13 mouse cellular contexts compared by ENCODE assay signal in the genomic region with DNA sequence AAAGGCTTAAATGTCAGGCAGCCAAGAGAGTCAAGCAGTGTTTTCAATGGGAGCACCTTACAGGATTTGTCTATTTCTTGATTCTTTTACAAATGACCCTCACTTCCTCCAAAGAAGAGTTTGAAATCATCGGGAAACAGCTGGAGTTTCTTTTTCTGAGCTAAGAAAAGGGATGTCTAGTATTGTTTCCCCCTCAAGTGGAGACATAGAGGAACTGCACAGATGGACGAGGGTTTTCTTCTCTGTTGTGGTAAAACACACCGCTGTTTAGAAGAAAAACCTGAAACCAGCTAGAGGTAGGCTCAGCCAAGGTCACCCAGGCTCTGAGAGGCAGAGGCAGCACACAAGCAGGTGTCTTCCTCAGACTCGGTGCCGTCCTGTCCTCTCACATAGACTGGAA. TPM values are rescaled to one million over a fixed set of nuclear protein-coding genes. Genes with fewer than 3 reads are reported as not detected.
A peak's percentile ranks its signal among the peaks of the same experiment; 100 is the strongest.
DNase-seq lines count a peak whose midpoint lies in the region; ATAC-seq and TF ChIP-seq lines count a peak whose summit lies in the region.
"Had no signal": no experiment of that assay in that cellular context is flagged by ENCODE, and none has a peak within 500 bp of the region (broad histone marks: within the 10 kb centered on the region; RNA-seq: fewer than 3 reads in every experiment).

No protein-coding gene starts in this region.

- no peaks in the 10 kb centered on the region for H3K9me3 ChIP-seq in heart, embryonic 11.5 days (replicated peaks; ENCODE audit: control insufficient read depth, low read length)
- H3K9me3 ChIP-seq in E14TG2a.4 (ENCODE audit: low read length) = no peaks in the 10 kb centered on the region
- no peaks in the 10 kb centered on the region for H3K9me3 ChIP-seq in hindbrain, embryonic 11.5 days (ENCODE audit: control insufficient read depth, low read length)

- no peaks in the 10 kb centered on the region for H3K27me3 ChIP-seq in heart, embryonic 11.5 days (ENCODE audit: control insufficient read depth, insufficient read depth, low read length)
- H3K27me3 ChIP-seq in E14TG2a.4 (ENCODE audit: insufficient read depth, low read length) = no peaks in the 10 kb centered on the region
- H3K27me3 ChIP-seq in hindbrain, embryonic 11.5 days (ENCODE audit: control insufficient read depth, insufficient read depth, low read length) = no peaks in the 10 kb centered on the region

- H3K4me2 ChIP-seq in heart, embryonic 11.5 days = peak overlapping the region; percentile 11; the same call in 1 of the 2 replicates
- H3K4me2 ChIP-seq in hindbrain, embryonic 11.5 days (replicated peaks; ENCODE audit: low read depth, low read length) = no peak overlapping the region

- H3K9ac ChIP-seq in heart, embryonic 11.5 days (ENCODE audit: low read depth, low read length) = no peak overlapping the region
- H3K9ac ChIP-seq in hindbrain, embryonic 11.5 days (ENCODE audit: low read depth, low read length) = no peak overlapping the region

- DNase-seq in heart, postnatal 36 days = no peak
- DNase-seq in layer of hippocampus, adult 2 months (ENCODE audit: low spot score in 2 of 2) = no peak
- DNase-seq in layer of hippocampus, postnatal 25 days (ENCODE audit: extremely low spot score in 1 of 2, low spot score in 1 of 2) = no peak
- DNase-seq in embryo, embryonic 10.5 days (ENCODE audit: low spot score) = peak; percentile 34
- no peak for DNase-seq in right cerebral cortex, postnatal 36 days (ENCODE audit: low spot score in 2 of 2)
- no peak for DNase-seq in hindbrain, embryonic 11.5 days (ENCODE audit: low spot score)
- DNase-seq: adrenal gland, postnatal 14 days; cerebellum, adult 9-10 months; lung, postnatal 4 days; right cerebral cortex, postnatal 25 days had no signal

- WGBS in heart, embryonic 11.5 days (ENCODE audit: insufficient replicate concordance) = 35% methylated on average over 5 of the region's 5 CpGs
- WGBS in hindbrain, embryonic 11.5 days = 45% methylated on average over 5 of the region's 5 CpGs

- peak; percentile 77 for TF ChIP-seq CTCF in layer of hippocampus, adult 2 months (conservative IDR thresholded peaks at IDR 0.05)
- peak; percentile 33 for TF ChIP-seq CTCF in E14TG2a.4 (conservative IDR thresholded peaks at IDR 0.05; ENCODE audit: low read length)

- no peak overlapping the region for H3K4me3 ChIP-seq in heart, embryonic 11.5 days (ENCODE audit: low read depth, low read length)
- H3K4me3 ChIP-seq in layer of hippocampus, adult 2 months = no peak overlapping the region
- H3K4me3 ChIP-seq in E14TG2a.4 (replicated peaks; ENCODE audit: low read length) = no peak overlapping the region
- no peak overlapping the region for H3K4me3 ChIP-seq in hindbrain, embryonic 11.5 days (ENCODE audit: low read depth, low read length)

- H3K27ac ChIP-seq in heart, embryonic 11.5 days (ENCODE audit: low read depth, low read length) = no peak overlapping the region
- H3K27ac ChIP-seq in layer of hippocampus, adult 2 months = no peak overlapping the region
- H3K27ac ChIP-seq in hindbrain, embryonic 11.5 days (ENCODE audit: low read depth, low read length) = no peak overlapping the region

- H3K4me1 ChIP-seq in heart, embryonic 11.5 days (ENCODE audit: control insufficient read depth, insufficient read depth, low read length) = no peaks in the 10 kb centered on the region
- H3K4me1 ChIP-seq in E14TG2a.4 (replicated peaks; ENCODE audit: low read depth, low read length) = no peaks in the 10 kb centered on the region; the same call in 1 of the 2 replicates
- no peaks in the 10 kb centered on the region for H3K4me1 ChIP-seq in hindbrain, embryonic 11.5 days (replicated peaks; ENCODE audit: control insufficient read depth, insufficient read depth, low read length)

- no peaks in the 10 kb centered on the region for H3K36me3 ChIP-seq in heart, embryonic 11.5 days (ENCODE audit: control insufficient read depth, insufficient read depth, low read length)
- H3K36me3 ChIP-seq in E14TG2a.4 (ENCODE audit: insufficient read depth, low read length) = no peaks in the 10 kb centered on the region
- no peaks in the 10 kb centered on the region for H3K36me3 ChIP-seq in hindbrain, embryonic 11.5 days (ENCODE audit: control insufficient read depth, insufficient read depth, low read length)

- ATAC-seq in heart, embryonic 11.5 days (replicated peaks; ENCODE audit: insufficient number of reproducible peaks, low FRiP score, low TSS enrichment) = no peak
- ATAC-seq in hindbrain, embryonic 11.5 days (ENCODE audit: low FRiP score) = no peak
- ATAC-seq: intestine, embryonic 16.5 days had no signal

- intact Hi-C loops in heart, postnatal 36 days (cut with DNase I) = no loop called here

RNA-seq across cellular contexts. Expression of gene Wdr72, which starts 29.9 kb away (rescaled TPM):
- polyA plus RNA-seq in heart, embryonic 11.5 days (2014; fragmentation: Nextera tagmentation; extraction: Ambion mirVana) = 0.45 and 0.67 TPM in 2 replicates
- total RNA-seq in heart, postnatal 36 days (2021) = under 1 TPM; 0.14 to 0.16 TPM
- not detected for total RNA-seq in layer of hippocampus, adult 2 months (2021)
- under 1 TPM in 1 of 2 experiments, not detected in 1; 0.22 TPM for total RNA-seq in layer of hippocampus, postnatal 25 days (2021)
- 0.33 and 0.68 TPM in 2 replicates for polyA plus RNA-seq in hindbrain, embryonic 11.5 days (2014; fragmentation: Nextera tagmentation; extraction: Ambion mirVana)
